Mouse (Mus musculus) lung, postnatal 0 days (tissue): ENCODE results near the gene Htr1f.

ENCODE experiments used
- CTCF ChIP-seq: IDR thresholded peaks from 2 replicates; pipeline ENCODE4 v1.5.1; 2016; ENCODE audit warnings: antibody characterized with exemption, mild to moderate bottlenecking
- EP300 ChIP-seq: IDR thresholded peaks from 2 replicates; pipeline ENCODE4 v1.6.1; 2016; ENCODE audit warnings: antibody characterized with exemption, mild to moderate bottlenecking, control low read depth

- TF ChIP-seq CTCF (peak; percentile 13; the same call in 1 of the 2 replicates), EP300 (no peak)
Measured at GRCm38 (mm10) chr16:64903328-64903727, 202.3 kb downstream of the Htr1f start.
